Mouse (Mus musculus) stomach, postnatal 0 days (tissue): Measurements from ENCODE around the gene Robo4.

Experiments
- CTCF ChIP-seq: IDR thresholded peaks from 2 replicates; pipeline ENCODE4 v1.5.1; 2016; ENCODE audit warnings: antibody characterized with exemption, low read depth, mild to moderate bottlenecking, moderate library complexity
- EP300 ChIP-seq: optimal IDR thresholded peaks from 2 replicates; pipeline ENCODE3; 2016; ENCODE audit warnings: antibody characterized with exemption

DNA sequence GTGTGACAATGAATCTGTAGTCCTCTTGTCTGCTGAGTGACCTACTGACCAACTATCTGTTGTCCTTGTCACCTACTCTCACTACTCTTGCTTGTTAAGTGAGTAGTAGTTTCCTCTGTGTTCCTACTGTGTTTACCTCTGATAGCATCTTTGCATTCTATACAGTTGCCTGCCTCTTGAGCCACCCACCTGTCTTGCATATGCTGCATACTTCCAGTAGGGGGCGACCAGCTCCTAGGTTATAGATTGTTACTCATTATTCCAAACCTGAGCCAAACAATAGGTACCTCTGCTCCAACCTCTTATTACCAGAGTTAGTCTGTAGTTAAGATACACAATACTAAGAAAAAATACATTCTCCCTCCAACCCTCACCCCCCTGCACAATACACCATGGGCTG, 4.7 kb downstream of the Robo4 start:
- TF ChIP-seq EP300 (no peak), CTCF (peak; percentile 87)
